Mouse (Mus musculus): ENCODE results near the gene Cacna1a. TPM values are rescaled to one million over a fixed set of nuclear protein-coding genes. Genes with fewer than 3 reads are reported as not detected.
"Not testable (repeated sequence)": the region's sequence is repeated elsewhere in the genome, so short reads cannot be mapped to it uniquely, and the experiment has no call there.

Gene Cacna1a
- total and polyA plus RNA-seq, 2 experiments from 2014 or later: 8.6 to 31.1 TPM

GRCm38 (mm10) chr8:84507220-84507619 lies 119.0 kb downstream of the Cacna1a start:
- no peak overlapping the region for H3K9ac ChIP-seq
- 90% methylated on average over 5 of the region's 5 CpGs for WGBS
- H3K27me3 ChIP-seq (ENCODE audit: insufficient read depth, low read length): no peaks in the 10 kb centered on the region
- no peak for TF ChIP-seq CTCF (IDR thresholded peaks at IDR 0.05; ENCODE audit: low read depth)
- H3K4me2 ChIP-seq (ENCODE audit: low read depth): no peak overlapping the region
- no peak overlapping the region for H3K4me3 ChIP-seq (ENCODE audit: low read depth, low read length)
- H3K27ac ChIP-seq (ENCODE audit: low read depth, low read length): no peak overlapping the region
- no peaks in the 10 kb centered on the region for H3K36me3 ChIP-seq (ENCODE audit: insufficient read depth)
- no peaks in the 10 kb centered on the region for H3K4me1 ChIP-seq (ENCODE audit: insufficient read depth)
- DNase-seq: no peak
- no peaks in the 10 kb centered on the region for H3K9me3 ChIP-seq (ENCODE audit: low read length)
- no peak for ATAC-seq

GRCm38 (mm10) chr8:84509764-84510163 lies 121.5 kb downstream of the Cacna1a start:
- not testable (repeated sequence) for H3K4me1 ChIP-seq (ENCODE audit: insufficient read depth); DNase-seq; ATAC-seq; H3K27me3 ChIP-seq (ENCODE audit: insufficient read depth, low read length); H3K27ac ChIP-seq (ENCODE audit: low read depth, low read length); H3K9ac ChIP-seq; H3K4me3 ChIP-seq (ENCODE audit: low read depth, low read length); H3K4me2 ChIP-seq (ENCODE audit: low read depth); H3K9me3 ChIP-seq (ENCODE audit: low read length); H3K36me3 ChIP-seq (ENCODE audit: insufficient read depth)
- 88% methylated on average over 6 of the region's 6 CpGs for WGBS
- TF ChIP-seq CTCF (IDR thresholded peaks at IDR 0.05; ENCODE audit: low read depth): peak; percentile 57

GRCm38 (mm10) chr8:84511621-84512020 lies 123.4 kb downstream of the Cacna1a start:
- 0 out of 2 replicates have a peak, but pooled peaks cover 3% of the 10 kb centered on the region for H3K36me3 ChIP-seq (ENCODE audit: insufficient read depth)
- DNase-seq: no peak
- no peak overlapping the region for H3K4me3 ChIP-seq (ENCODE audit: low read depth, low read length)
- no peak for TF ChIP-seq CTCF (IDR thresholded peaks at IDR 0.05; ENCODE audit: low read depth)
- no peaks in the 10 kb centered on the region for H3K9me3 ChIP-seq (ENCODE audit: low read length)
- no peak overlapping the region for H3K27ac ChIP-seq (ENCODE audit: low read depth, low read length)
- no peaks in the 10 kb centered on the region for H3K27me3 ChIP-seq (ENCODE audit: insufficient read depth, low read length)
- no peak overlapping the region for H3K4me2 ChIP-seq (ENCODE audit: low read depth)
- no peak for ATAC-seq
- 75% methylated on average over 13 of the region's 13 CpGs for WGBS
- H3K4me1 ChIP-seq (ENCODE audit: insufficient read depth): no peaks in the 10 kb centered on the region
- H3K9ac ChIP-seq: no peak overlapping the region

GRCm38 (mm10) chr8:84513765-84514164 lies 125.5 kb downstream of the Cacna1a start:
- ATAC-seq: peak; percentile 66
- Histone ChIP-seq H3K27ac (ENCODE audit: low read depth, low read length) (no peak overlapping the region), H3K4me3 (ENCODE audit: low read depth, low read length) (no peak overlapping the region), H3K4me1 (ENCODE audit: insufficient read depth) (no peaks in the 10 kb centered on the region), H3K9me3 (ENCODE audit: low read length) (no peaks in the 10 kb centered on the region), H3K9ac (no peak overlapping the region), H3K36me3 (ENCODE audit: insufficient read depth) (peaks cover 7% of the 10 kb centered on the region; the same call in 1 of the 2 replicates), H3K4me2 (ENCODE audit: low read depth) (no peak overlapping the region), H3K27me3 (ENCODE audit: insufficient read depth, low read length) (no peaks in the 10 kb centered on the region)
- TF ChIP-seq CTCF (IDR thresholded peaks at IDR 0.05; ENCODE audit: low read depth): peak; percentile 67
- peak; percentile 22 for DNase-seq
- WGBS: 13% methylated on average over 2 of the region's 2 CpGs

GRCm38 (mm10) chr8:84518180-84518579 lies 129.9 kb downstream of the Cacna1a start:
- H3K9ac ChIP-seq: no peak overlapping the region
- ATAC-seq (no peak), DNase-seq (no peak)
- no peak overlapping the region for H3K27ac ChIP-seq (ENCODE audit: low read depth, low read length)
- peaks cover 9% of the 10 kb centered on the region; the same call in 1 of the 2 replicates for H3K4me1 ChIP-seq (ENCODE audit: insufficient read depth)
- H3K9me3 ChIP-seq (ENCODE audit: low read length): no peaks in the 10 kb centered on the region
- H3K4me3 ChIP-seq (ENCODE audit: low read depth, low read length): no peak overlapping the region
- WGBS: 75% methylated on average over 2 of the region's 2 CpGs
- H3K4me2 ChIP-seq (ENCODE audit: low read depth): no peak overlapping the region
- H3K36me3 ChIP-seq (ENCODE audit: insufficient read depth): peaks cover 9% of the 10 kb centered on the region; the same call in 1 of the 2 replicates
- no peaks in the 10 kb centered on the region for H3K27me3 ChIP-seq (ENCODE audit: insufficient read depth, low read length)
- TF ChIP-seq CTCF (IDR thresholded peaks at IDR 0.05; ENCODE audit: low read depth): peak; percentile 23; the same call in 1 of the 2 replicates

- no peak overlapping the region for H3K4me3 ChIP-seq (ENCODE audit: low read depth, low read length)
- H3K36me3 ChIP-seq (ENCODE audit: insufficient read depth): peaks cover 9% of the 10 kb centered on the region; the same call in 1 of the 2 replicates
- no peak for DNase-seq
- no peaks in the 10 kb centered on the region for H3K9me3 ChIP-seq (ENCODE audit: low read length)
- ATAC-seq: no peak
- H3K27me3 ChIP-seq (ENCODE audit: insufficient read depth, low read length): no peaks in the 10 kb centered on the region
- H3K27ac ChIP-seq (ENCODE audit: low read depth, low read length): no peak overlapping the region
- H3K4me1 ChIP-seq (ENCODE audit: insufficient read depth): peaks cover 9% of the 10 kb centered on the region; the same call in 1 of the 2 replicates
- no peak overlapping the region for H3K9ac ChIP-seq
- no peak for TF ChIP-seq CTCF (IDR thresholded peaks at IDR 0.05; ENCODE audit: low read depth)
- 91% methylated on average over 6 of the region's 6 CpGs for whole genome bisulfite sequencing
- no peak overlapping the region for H3K4me2 ChIP-seq (ENCODE audit: low read depth)
Observed at GRCm38 (mm10) chr8:84518720-84519119, 130.5 kb downstream of the Cacna1a start.

- DNase-seq (peak; percentile 51), ATAC-seq (peak; percentile 57)
- Histone ChIP-seq H3K9ac (no peak overlapping the region), H3K27me3 (ENCODE audit: insufficient read depth, low read length) (no peaks in the 10 kb centered on the region), H3K9me3 (ENCODE audit: low read length) (no peaks in the 10 kb centered on the region), H3K4me1 (ENCODE audit: insufficient read depth) (peaks cover 9% of the 10 kb centered on the region; the same call in 1 of the 2 replicates), H3K36me3 (ENCODE audit: insufficient read depth) (peaks cover 9% of the 10 kb centered on the region; the same call in 1 of the 2 replicates), H3K4me2 (ENCODE audit: low read depth) (no peak overlapping the region), H3K4me3 (ENCODE audit: low read depth, low read length) (no peak overlapping the region), H3K27ac (ENCODE audit: low read depth, low read length) (peak overlapping the region; percentile 37)
- no peak for TF ChIP-seq CTCF (IDR thresholded peaks at IDR 0.05; ENCODE audit: low read depth)
- whole genome bisulfite sequencing: 54% methylated on average over 17 of the region's 17 CpGs
Observed at GRCm38 (mm10) chr8:84519767-84520626, 131.8 kb downstream of the Cacna1a start.
